Mouse (Mus musculus) 3T3-L1 (cell line): ENCODE measurements at regions not wholly inside any gene's neighbourhood (a gene's known extent, or its start where the extent isn't known, plus 50 kb on each side); places are given as distances from the start of the nearest gene placed in this dataset.
A peak's percentile ranks its signal among the peaks of the same experiment; 100 is the strongest.

ENCODE experiments used
- DNase-seq: peaks from one replicate; pipeline ENCODE4 v3.0.0-alpha.2; 2015; ENCODE audit warnings: low read depth, low spot score

GRCm38 (mm10) chr13:28457403-28457802, 200.1 kb downstream of the Gm11361 start:
- peak; percentile 80 for DNase-seq

GRCm38 (mm10) chr13:28455878-28456277, 198.6 kb downstream of the Gm11361 start:
- no peak for DNase-seq

DNA sequence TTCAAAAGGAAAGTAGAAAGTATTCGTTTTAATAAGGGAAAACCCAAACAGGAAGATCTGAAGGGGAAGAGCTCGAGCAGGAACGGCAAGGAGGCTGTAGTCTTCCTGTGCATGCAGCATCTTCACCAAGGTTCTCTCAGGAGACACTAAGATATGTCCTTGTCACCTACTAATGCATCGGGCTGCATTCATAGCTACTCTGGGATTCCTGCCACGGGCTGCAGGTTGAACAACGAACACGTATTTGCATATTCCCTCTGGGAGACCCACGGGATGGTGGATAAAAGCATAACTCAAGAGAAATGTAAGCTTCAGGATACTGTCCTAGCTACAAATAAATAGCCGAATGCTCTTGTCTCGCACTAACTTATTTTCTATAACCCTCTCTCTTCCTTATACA, 197.7 kb downstream of the Gm11361 start:
- no peak for DNase-seq

- no peak for DNase-seq
Observed at GRCm38 (mm10) chr13:28450699-28451445, 193.5 kb downstream of the Gm11361 start.

DNA sequence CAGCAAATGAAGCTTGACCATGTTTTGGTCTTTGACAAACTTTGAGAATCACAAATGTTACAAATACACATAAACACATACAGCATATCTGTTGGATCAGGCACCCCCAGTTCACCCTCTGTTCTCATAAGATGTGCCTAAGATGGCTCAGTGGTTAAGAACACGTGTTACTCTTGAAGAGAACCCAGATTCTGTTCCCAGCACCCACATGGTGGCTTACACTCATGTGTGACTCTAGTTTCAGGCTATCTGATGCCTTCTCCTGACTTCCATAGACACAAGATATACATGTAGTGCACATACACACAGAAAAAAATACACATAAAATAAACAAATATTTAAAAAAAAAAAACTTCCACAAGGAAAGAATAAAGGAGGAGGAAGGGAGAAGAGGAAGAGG, 191.7 kb downstream of the Gm11361 start:
- no peak for DNase-seq

DNA sequence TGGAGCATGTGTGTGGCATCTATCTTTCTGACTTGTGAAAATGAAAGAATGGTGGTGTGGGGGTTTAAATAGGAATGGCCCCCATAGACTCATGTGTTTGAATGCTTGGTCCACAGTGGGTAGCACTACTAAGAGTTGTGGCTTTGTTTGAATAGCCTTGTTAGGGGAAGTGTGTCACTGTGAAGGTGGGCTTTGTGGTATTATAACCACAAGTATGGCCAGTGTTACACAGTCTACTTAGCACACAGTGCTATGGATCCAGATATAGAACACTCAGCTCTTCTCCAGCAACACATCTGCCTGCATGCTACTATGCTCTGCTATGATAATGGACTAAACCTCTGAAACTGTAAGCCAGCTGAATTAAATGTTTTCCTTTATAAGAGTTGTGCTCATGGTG, 184.9 kb downstream of the Gm11361 start:
- DNase-seq = no peak

GRCm38 (mm10) chr13:28433445-28433844, 176.1 kb downstream of the Gm11361 start:
- DNase-seq = no peak

DNA sequence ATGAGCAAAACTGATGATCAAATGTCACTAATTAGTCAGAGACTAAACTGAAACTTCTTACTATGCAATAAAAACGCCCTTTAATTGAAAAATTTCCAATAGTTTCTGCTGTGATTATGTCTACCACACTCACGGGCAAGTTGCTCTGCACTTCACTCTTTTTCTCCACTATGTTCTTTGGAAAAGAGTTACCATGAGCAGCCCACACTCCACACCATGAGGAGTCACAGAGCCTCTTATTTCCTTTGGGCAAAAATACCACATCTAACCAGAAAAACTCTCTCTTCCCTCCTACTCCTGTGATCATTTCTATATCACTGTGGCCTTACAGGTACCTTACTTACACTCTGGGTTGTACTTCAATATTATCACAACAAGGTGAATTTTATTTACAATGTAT, 174.7 kb downstream of the Gm11361 start:
- DNase-seq = no peak

DNA sequence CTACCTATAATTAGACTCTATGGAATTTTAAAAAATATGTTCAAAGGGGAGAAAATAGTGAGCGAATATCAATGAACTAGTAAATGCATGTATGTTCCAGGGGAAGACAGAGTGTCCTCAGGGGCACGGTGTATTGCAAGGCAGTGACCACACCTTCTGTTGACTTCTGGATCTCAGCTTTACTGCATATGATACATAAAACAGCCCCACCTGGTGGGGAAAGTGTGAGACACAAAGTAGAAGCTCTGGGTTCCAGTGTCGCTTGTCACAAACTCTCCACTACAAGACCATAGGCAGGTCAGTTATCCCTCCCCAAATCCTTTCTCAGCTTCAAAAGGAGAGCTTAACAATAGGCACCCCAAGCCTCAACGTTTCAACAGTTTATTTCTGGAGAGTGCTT, 168.8 kb downstream of the Gm11361 start:
- peak; percentile 38 for DNase-seq

DNA sequence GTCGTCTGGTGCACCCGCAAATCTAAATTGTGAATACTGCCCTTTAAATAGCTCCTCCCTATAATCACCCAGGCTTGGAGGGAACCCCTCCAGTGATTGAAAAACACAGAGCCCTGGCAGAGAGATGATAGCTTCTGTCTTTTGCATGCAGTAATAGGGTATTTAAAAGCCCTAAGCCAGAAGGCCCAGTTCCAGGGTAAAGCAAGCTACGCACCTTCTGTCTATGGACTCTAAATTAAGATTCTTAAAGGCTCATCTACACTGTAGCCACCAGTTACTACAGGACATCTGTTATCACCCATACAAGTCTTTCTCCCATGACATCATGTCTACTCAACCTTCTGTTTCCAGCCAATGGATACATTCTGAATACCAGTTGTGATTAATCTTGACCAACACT, 167.8 kb downstream of the Gm11361 start:
- DNase-seq = no peak

DNA sequence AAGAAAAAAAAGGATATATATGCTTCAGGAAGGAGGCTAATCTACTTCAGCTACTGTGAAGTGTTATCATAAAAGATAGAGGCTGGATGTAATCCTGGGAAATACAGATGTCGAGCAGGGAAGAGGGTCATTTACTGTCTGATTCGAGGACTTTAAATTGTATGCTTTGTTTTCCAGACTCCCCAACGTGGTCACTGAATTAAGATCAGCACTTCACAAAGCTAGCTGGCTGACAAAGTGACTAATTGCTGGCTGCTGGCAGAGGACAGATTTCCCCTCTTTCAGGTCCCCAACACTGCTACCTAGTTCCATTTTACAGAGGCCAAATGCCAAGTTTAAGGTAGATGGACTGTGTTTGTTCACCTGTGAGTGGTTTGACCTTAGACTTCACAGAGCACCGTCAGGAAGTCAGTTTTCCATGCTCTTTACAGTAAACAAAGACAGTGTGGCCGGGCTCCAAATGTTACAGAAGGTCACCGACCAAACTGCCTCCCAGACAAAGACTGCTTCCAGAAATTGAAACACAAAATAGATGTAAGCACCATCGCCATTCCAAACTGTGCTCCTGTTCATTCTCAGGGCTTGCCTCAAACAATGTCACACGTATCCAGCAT, 167.2 kb downstream of the Gm11361 start:
- no peak for DNase-seq

- no peak for DNase-seq
Observed at GRCm38 (mm10) chr13:28421309-28421708, 164.0 kb downstream of the Gm11361 start.

DNA sequence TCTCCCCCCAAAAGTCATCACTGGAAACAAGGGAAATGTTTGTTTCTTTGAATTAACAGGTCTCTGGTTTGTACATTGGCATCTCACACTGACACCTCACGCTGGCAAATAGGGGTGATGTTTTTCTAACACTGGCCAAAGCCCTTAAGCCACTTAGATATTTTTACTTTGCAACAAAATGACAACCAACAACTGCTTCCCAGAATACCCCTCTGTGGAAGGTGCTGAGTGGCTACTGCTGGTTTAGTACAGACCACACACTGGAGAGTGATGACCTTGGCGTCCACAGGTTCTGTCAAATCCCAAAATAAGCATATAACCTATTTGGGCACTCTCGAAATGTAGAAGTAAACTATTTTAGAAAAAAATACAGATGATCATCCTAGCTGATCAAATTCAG, 163.3 kb downstream of the Gm11361 start:
- no peak for DNase-seq

GRCm38 (mm10) chr13:28419950-28420381, 162.6 kb downstream of the Gm11361 start:
- no peak for DNase-seq

DNA sequence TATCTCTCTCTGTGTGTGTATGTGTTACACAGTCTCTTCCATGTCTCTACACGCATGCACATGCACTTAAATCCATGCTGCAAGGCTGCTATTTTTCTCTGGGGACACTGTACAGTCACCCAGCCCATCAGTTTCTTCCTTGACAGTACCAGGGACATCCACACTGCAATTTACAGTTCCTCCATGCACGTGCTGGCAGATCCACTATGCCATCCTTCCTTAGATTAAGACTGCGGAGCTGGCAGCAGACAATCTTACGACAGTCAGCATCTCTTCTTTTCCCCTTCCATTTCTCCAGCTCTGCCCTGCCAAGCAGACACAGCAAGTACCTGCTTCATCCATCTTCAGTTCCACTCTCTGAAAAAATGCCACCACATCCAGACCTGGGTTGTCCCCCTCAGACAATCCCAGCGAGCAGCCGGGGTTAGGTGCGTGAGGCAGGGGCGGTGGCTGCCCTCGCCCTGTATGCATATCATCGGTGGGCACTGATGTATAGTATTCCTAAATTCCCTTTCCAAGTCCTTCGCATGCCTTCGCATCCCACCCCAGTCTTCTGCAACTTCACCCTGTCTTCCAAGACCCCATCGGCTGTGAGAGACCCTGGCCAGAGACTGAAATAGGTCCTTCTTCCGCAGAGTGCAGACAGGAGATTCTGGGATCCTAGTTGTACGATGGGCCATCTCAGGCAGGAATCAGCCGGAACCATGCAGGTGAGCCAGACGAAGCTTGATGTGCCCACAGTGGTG, 161.8 kb downstream of the Gm11361 start:
- DNase-seq = no peak

- DNase-seq = peak; percentile 93
Observed at GRCm38 (mm10) chr13:28417929-28418881, 160.9 kb downstream of the Gm11361 start.

DNA sequence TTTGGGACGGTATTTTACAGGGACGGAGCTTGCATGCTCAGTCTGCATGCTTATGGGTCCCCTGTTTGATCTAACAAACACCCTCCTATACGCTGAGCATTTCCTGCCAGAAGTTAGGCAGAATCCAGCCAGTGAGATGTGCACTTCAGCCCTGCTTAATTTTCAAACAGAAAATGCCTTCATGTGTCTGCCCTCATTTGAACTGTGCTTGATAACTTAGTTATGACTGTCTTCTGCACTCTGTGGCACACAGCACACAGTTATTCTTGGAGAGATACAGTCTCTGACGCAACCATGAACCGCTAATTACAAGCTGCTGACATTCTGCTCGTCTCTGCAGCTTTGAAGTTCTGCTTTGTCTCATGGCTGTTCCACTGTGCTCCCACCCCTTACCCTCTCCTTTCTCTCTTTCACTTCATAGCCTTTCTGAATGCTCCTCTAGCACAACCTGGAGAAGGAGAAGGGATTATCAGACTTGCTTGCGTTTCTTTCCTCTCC, 160.2 kb downstream of the Gm11361 start:
- peak; percentile 82 for DNase-seq

DNA sequence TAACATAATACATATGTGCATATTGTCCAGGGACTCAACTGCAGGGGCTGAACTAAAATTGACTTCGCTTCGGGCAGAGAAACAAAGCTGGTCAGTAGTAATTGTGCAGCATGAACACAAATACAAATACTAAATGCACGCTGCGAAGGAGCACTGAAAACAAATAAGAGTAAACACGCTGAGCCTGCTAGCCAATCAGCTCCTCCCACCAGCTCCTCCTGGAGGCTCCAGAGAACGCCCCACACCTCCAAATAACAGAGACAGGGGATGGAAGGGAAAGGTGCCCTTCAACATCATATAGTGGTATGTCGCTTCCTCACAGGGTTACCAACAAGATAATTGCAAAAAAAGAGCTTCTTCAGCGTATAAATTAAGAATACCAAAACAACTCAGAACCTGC, 159.6 kb downstream of the Gm11361 start:
- no peak for DNase-seq

DNA sequence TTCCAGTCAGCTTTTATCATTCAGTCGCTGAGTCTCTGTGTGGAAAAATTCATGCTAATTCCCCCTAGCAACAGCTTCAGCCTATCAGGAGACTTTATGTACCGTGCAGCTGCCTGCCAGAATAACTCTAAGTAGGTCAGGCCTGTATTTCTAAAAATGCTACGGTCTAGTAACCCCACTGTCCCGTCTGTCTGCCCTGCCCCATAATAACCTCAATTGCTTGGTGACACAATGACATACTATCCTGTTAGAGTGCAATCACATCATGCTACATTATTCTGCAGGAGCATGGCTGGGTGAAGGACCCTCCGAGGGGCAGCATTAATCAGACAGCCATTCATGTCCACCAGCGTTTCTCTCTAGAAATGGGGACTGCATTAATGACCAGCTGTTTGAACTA, 158.9 kb downstream of the Gm11361 start:
- DNase-seq = no peak

DNA sequence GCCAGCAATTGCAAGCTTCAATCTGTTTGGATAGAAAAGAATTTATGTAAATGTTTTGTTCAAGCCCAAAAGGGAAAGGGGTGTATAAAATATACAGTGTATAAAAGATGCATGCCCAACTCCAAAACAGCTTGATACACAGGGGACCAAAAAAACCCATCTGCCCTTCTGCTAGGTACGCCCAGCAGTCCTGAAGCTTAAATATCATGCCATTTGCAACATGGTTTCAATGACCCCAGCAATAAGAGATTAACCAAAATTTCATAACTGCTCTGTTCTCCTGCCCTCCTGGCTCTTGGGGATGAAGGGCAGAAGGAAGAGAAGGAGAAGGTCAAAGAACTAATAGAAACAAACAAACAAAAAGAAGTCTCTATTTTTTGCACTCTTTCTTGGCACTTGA, 158.4 kb downstream of the Gm11361 start:
- no peak for DNase-seq

DNA sequence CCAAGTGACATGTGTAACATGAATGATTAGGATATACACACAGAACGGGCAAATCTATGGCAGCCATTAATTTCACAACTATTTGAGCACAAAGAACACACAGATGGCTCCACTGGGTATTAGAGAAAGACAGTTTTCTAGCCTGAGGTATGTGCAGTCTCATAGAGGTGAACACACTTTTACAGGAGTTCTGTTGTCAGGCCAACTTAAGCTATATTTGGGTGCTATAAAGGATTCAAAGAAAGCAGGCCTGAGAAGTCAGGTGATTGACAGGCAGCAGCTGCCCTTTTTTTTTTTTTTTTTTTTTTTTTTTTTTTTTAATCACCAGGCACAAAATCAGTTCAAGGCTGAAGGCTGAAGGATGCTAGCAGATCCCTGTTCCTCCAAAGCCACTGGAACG, 153.0 kb downstream of the Gm11361 start:
- DNase-seq = no peak

DNA sequence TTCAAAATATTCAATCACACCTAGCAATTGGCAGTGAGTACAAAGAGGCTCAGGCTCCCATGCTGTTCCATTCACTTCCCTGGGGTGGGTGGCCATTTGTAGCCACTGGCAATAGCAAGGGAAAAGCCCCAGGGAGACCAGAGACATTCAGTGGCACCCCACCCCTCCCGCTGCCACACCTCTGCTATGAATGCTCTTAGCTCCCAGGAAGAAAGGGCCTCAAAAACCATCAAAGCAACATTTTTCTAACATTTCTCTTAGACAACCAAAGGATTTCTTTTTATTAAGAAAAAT, 152.2 kb downstream of the Gm11361 start:
- no peak for DNase-seq
